Mouse (Mus musculus): ENCODE measurements around the gene Zdhhc23.

DNA sequence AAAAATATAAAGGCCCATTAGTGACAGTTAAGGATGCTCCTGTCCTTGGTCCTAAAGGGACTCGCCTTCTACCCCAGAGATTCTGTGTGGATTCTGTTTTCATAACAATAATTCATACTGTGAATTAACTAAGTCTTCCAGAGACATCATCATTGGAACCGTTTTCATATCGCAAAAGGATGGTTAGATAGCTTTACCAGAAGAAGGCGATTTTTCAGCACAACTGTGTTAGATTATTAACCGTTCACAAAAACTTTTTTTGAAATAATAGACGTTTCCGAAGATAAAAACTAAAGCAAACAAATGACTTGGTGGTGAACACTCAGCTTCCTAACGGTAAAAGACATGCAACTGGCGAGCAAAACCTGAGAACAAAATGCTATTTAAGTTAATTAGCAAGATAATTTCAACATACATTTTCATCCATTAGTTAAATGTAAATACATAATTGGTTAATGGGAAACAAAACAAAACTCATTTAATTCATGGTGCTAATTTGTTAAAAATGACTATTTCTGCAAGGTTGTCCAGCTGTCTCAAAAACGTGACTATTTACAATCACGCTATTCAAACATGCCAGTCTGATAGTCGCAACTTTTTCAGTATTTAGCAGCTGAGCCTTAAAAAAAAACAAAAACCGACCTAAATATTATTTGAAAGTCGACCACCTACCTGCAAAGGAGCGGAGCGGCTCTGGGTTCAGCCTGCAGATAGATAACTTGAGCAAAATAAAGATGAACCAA lies 36.0 kb upstream of the Zdhhc23 start:
- TF ChIP-seq MAFK (IDR thresholded peaks at IDR 0.05; ENCODE audit: insufficient read depth, low read depth, low read length) (no peak), HCFC1 (IDR thresholded peaks at IDR 0.05; ENCODE audit: borderline replicate concordance, insufficient read depth, low read length) (no peak), CHD2 (IDR thresholded peaks at IDR 0.05; ENCODE audit: low read depth, low read length) (no peak)

Data from ES-E14 (cell line).